ENCODE assay signal across 31 mouse cellular contexts in the genomic region with DNA sequence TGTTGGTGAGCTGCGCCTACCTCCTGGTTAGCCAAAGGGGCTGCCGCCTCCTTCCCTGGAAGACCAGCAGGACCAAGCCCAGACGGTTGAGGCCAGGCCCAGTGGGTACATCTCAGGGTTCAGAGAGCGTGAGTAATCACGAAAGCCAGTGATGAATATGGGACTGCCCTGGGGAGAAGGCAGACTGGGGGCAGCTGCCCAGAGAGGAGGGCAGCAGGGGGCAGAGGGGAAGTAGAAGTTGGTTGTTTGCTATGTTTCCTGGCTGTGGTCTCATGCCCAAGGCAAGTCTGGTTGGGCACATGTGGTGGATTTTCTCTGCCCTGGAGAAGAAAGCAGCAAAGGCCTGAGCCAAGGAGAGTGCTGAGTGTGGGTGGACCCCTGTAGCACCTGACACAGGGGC. TPM values are rescaled to one million over a fixed set of nuclear protein-coding genes. Genes with fewer than 3 reads are reported as not detected.
DNase-seq lines count a peak whose midpoint lies in the region; ATAC-seq and TF ChIP-seq lines count a peak whose summit lies in the region.
"Had no signal": no experiment of that assay in that cellular context is flagged by ENCODE, and none has a peak within 500 bp of the region (broad histone marks: within the 10 kb centered on the region; RNA-seq: fewer than 3 reads in every experiment).

No protein-coding gene starts in this region.

- peaks cover 5% of the 10 kb centered on the region; the same call in 1 of the 2 replicates for H3K36me3 ChIP-seq in neural tube, embryonic 12.5 days
- H3K36me3 ChIP-seq in midbrain, embryonic 10.5 days = peaks cover 6% of the 10 kb centered on the region
- H3K36me3 ChIP-seq: intestine, embryonic 15.5 days had no signal

- peaks cover 15% of the 10 kb centered on the region for H3K4me1 ChIP-seq in neural tube, embryonic 12.5 days
- H3K4me1 ChIP-seq in midbrain, embryonic 10.5 days = peaks cover 35% of the 10 kb centered on the region

- no peak overlapping the region for H3K4me2 ChIP-seq in neural tube, embryonic 12.5 days (replicated peaks)
- H3K4me2 ChIP-seq: forebrain, embryonic 13.5 days; heart, embryonic 11.5 days; hindbrain, embryonic 13.5 days; intestine, embryonic 15.5 days had no signal

- TF ChIP-seq CTCF in left cerebral cortex, adult 2 months (IDR thresholded peaks at IDR 0.05) = no peak

- H3K27ac ChIP-seq in neural tube, embryonic 12.5 days = no peak overlapping the region
- no peak overlapping the region for H3K27ac ChIP-seq in left cerebral cortex, adult 2 months
- no peak overlapping the region for H3K27ac ChIP-seq in midbrain, embryonic 10.5 days (replicated peaks)
- H3K27ac ChIP-seq: forebrain, embryonic 10.5 days; forebrain, embryonic 13.5 days; hindbrain, embryonic 10.5 days; hindbrain, embryonic 13.5 days; intestine, embryonic 15.5 days had no signal

- H3K9ac ChIP-seq in neural tube, embryonic 12.5 days = 0 out of 2 replicates have a peak overlapping the region, but pooled peaks have one; percentile 17
- H3K9ac ChIP-seq: forebrain, embryonic 13.5 days; hindbrain, embryonic 13.5 days; intestine, embryonic 15.5 days had no signal

- no peak for ATAC-seq in neural tube, embryonic 12.5 days (ENCODE audit: low FRiP score, low read depth)
- ATAC-seq in common myeloid progenitor, adult 5-6 weeks (replicated peaks; ENCODE audit: low read depth, poor library complexity, severe bottlenecking) = peak; percentile 61
- ATAC-seq in megakaryocyte progenitor cell, adult 5-6 weeks (replicated peaks; ENCODE audit: poor library complexity) = peak; percentile 27
- ATAC-seq: forebrain, embryonic 13.5 days; forebrain, embryonic 16.5 days; hindbrain, embryonic 16.5 days; intestine, embryonic 15.5 days; Patski had no signal

- no peak overlapping the region for H3K4me3 ChIP-seq in neural tube, embryonic 12.5 days
- H3K4me3 ChIP-seq in left cerebral cortex, adult 2 months = no peak overlapping the region
- no peak overlapping the region for H3K4me3 ChIP-seq in midbrain, embryonic 10.5 days
- H3K4me3 ChIP-seq: forebrain, embryonic 10.5 days; forebrain, embryonic 13.5 days; hindbrain, embryonic 10.5 days; hindbrain, embryonic 13.5 days; intestine, embryonic 15.5 days had no signal

- 85% methylated on average over 5 of the region's 5 CpGs for WGBS in neural tube, embryonic 12.5 days
- WGBS in midbrain, embryonic 10.5 days = 80% methylated on average over 5 of the region's 5 CpGs

- no peaks in the 10 kb centered on the region for H3K9me3 ChIP-seq in neural tube, embryonic 12.5 days
- no peaks in the 10 kb centered on the region for H3K9me3 ChIP-seq in midbrain, embryonic 10.5 days (replicated peaks)
- H3K9me3 ChIP-seq: forebrain, embryonic 10.5 days; forebrain, embryonic 13.5 days; hindbrain, embryonic 10.5 days; hindbrain, embryonic 13.5 days; intestine, embryonic 15.5 days had no signal

- peaks cover 39% of the 10 kb centered on the region for H3K27me3 ChIP-seq in neural tube, embryonic 12.5 days (replicated peaks)
- peaks cover 71% of the 10 kb centered on the region for H3K27me3 ChIP-seq in midbrain, embryonic 10.5 days (ENCODE audit: low read depth, poor library complexity, severe bottlenecking)

- intact Hi-C loops in left cerebral cortex, adult 2 months (cut with DNase I) = no loop called here

- no peak for DNase-seq in neural tube, embryonic 10.5 days (ENCODE audit: extremely low spot score, low spot score)
- DNase-seq in left cerebral cortex, adult 2 months (ENCODE audit: extremely low spot score in 1 of 2, low spot score in 2 of 2) = no peak
- no peak for DNase-seq in midbrain, embryonic 10.5 days (ENCODE audit: low spot score)
- DNase-seq: adrenal gland, postnatal 10 days; adrenal gland, postnatal 36 days; cerebellum, adult 18-20 months; cerebellum, postnatal 10 days; cerebellum, postnatal 36 days; gastrocnemius, postnatal 10 days had no signal

RNA-seq across cellular contexts. Expression of a gene that starts 2.7 kb away (rescaled TPM):
- not detected in 2 replicates for polyA plus RNA-seq in neural tube, embryonic 12.5 days (2016; fragmentation: Nextera tagmentation; extraction: Ambion mirVana)
- total RNA-seq in common myeloid progenitor, adult 5-6 weeks (2017) = not detected in 2 replicates
- total RNA-seq in megakaryocyte progenitor cell, adult 5-6 weeks (2015) = not detected in 2 replicates
- not detected in 2 replicates for total RNA-seq in megakaryocyte progenitor cell, adult 5-6 weeks (2017)
- 1 to 10 TPM; 5.6 to 6.3 TPM for total RNA-seq in left cerebral cortex, adult 2 months (2021)
- not detected in 2 replicates for polyA plus RNA-seq in midbrain, embryonic 10.5 days (2016; fragmentation: Nextera tagmentation; extraction: Ambion mirVana)
- total RNA-seq: adrenal gland, adult 18-20 months; adrenal gland, postnatal 10 days; adrenal gland, postnatal 36 days; G1E; gastrocnemius, adult 18-20 months; gastrocnemius, postnatal 10 days; gastrocnemius, postnatal 4 days; heart, adult 8-10 months; heart, postnatal 25 days had no signal
- polyA plus RNA-seq: embryonic facial prominence, embryonic 11.5 days; embryonic facial prominence, embryonic 14.5 days; forebrain, embryonic 10.5 days; forebrain, embryonic 13.5 days; forebrain, embryonic 16.5 days; G1E; heart, embryonic 11.5 days; heart, embryonic 14.5 days; heart, postnatal 0 days; hindbrain, embryonic 10.5 days; intestine, embryonic 15.5 days; Patski had no signal

RNA-seq across cellular contexts. Expression of a gene that starts 29.3 kb away (rescaled TPM):
- 10.3 and 10.6 TPM in 2 replicates for polyA plus RNA-seq in neural tube, embryonic 12.5 days (2016; fragmentation: Nextera tagmentation; extraction: Ambion mirVana)
- not detected in 2 replicates for total RNA-seq in common myeloid progenitor, adult 5-6 weeks (2017)
- total RNA-seq in megakaryocyte progenitor cell, adult 5-6 weeks (2015) = not detected in 2 replicates
- not detected in 2 replicates for total RNA-seq in megakaryocyte progenitor cell, adult 5-6 weeks (2017)
- 1 to 10 TPM; 2.2 to 3.0 TPM for total RNA-seq in left cerebral cortex, adult 2 months (2021)
- polyA plus RNA-seq in midbrain, embryonic 10.5 days (2016; fragmentation: Nextera tagmentation; extraction: Ambion mirVana) = 17.6 and 18.8 TPM in 2 replicates
- total RNA-seq: adrenal gland, postnatal 36 days; gastrocnemius, adult 18-20 months; heart, adult 8-10 months; heart, postnatal 25 days had no signal
- polyA plus RNA-seq: heart, postnatal 0 days had no signal

RNA-seq across cellular contexts. Expression of a gene that starts 50.7 kb away (rescaled TPM):
- polyA plus RNA-seq in neural tube, embryonic 12.5 days (2016; fragmentation: Nextera tagmentation; extraction: Ambion mirVana) = 0.49 TPM in 1 of 2 replicates, not detected in the other
- total RNA-seq in common myeloid progenitor, adult 5-6 weeks (2017) = not detected in 2 replicates
- not detected in 2 replicates for total RNA-seq in megakaryocyte progenitor cell, adult 5-6 weeks (2015)
- total RNA-seq in megakaryocyte progenitor cell, adult 5-6 weeks (2017) = not detected in 2 replicates
- total RNA-seq in left cerebral cortex, adult 2 months (2021) = 1 to 10 TPM; 1.2 to 1.8 TPM
- polyA plus RNA-seq in midbrain, embryonic 10.5 days (2016; fragmentation: Nextera tagmentation; extraction: Ambion mirVana) = 0.22 TPM in 1 of 2 replicates, not detected in the other
- total RNA-seq: adrenal gland, adult 18-20 months; adrenal gland, postnatal 10 days; adrenal gland, postnatal 36 days; gastrocnemius, adult 18-20 months; gastrocnemius, postnatal 10 days; gastrocnemius, postnatal 4 days; heart, adult 8-10 months; heart, postnatal 25 days had no signal
- polyA plus RNA-seq: embryonic facial prominence, embryonic 11.5 days; embryonic facial prominence, embryonic 14.5 days; forebrain, embryonic 13.5 days; G1E; heart, embryonic 11.5 days; heart, embryonic 14.5 days; heart, postnatal 0 days; hindbrain, embryonic 13.5 days; hindbrain, embryonic 16.5 days had no signal
